Mouse (Mus musculus) left cerebral cortex, postnatal 14 days (tissue): ENCODE data around the gene Sox6. TPM values are rescaled to one million over a fixed set of nuclear protein-coding genes. Genes with fewer than 3 reads are reported as not detected.
"Not testable (repeated sequence)": the region's sequence is repeated elsewhere in the genome, so short reads cannot be mapped to it uniquely, and the experiment has no call there.

ENCODE experiments used
- DNase-seq, 2 experiments: peaks; one replicate each; pipeline ENCODE4 v3.0.0; 2021 to 2022; ENCODE audit warnings: low spot score in 2 of 2, mixed read lengths in 1 of 2
- intact Hi-C: fragments of 180-260 bp; cut with DNase I; formaldehyde crosslinking; loops from one replicate; pipeline ENCODE4 v1.15.1; 2025
- long read RNA-seq, 2 experiments: library from polyadenylated mRNA; stranded (forward); transcript quantifications; one replicate each; pipeline ENCODE4 v2.0.0; 2021
- total RNA-seq, 2 experiments: library from RNA; stranded (reverse); gene quantifications; 2 replicates each; pipeline ENCODE4 v1.2.3; 2021

The Sox6 gene
- 10 to 100 TPM; 32.7 to 39.9 TPM for total RNA-seq
- long read RNA-seq, experiment 1, partial matches to known transcripts: 4 of 9 reads
- long read RNA-seq, experiment 1, other reads (novel, unspliced or antisense): 5 of 9 reads
- long read RNA-seq, experiment 2, full-length matches to known transcripts: 1 of 10 reads
- long read RNA-seq, experiment 2, partial matches to known transcripts: 3 of 10 reads
- long read RNA-seq, experiment 2, other reads (novel, unspliced or antisense): 6 of 10 reads

GRCm38 (mm10) chr7:116038511-116038910 is at the start of gene Sox6:
Gene Sox6, minus strand, starts transcription at chr7:116038796.
- intact Hi-C loops: loop anchor here (10.0 kb wide), 1 partner anchor 284 kb away; no protein-coding TSS in a partner anchor
- DNase-seq: no peak

- intact Hi-C loops, DNase-seq: not testable (repeated sequence)
Observed at GRCm38 (mm10) chr7:116084366-116084765, 45.8 kb upstream of the Sox6 start, which contains the start of gene Gm4353. Gene Gm4353, minus strand, starts transcription at chr7:116084635.

GRCm38 (mm10) chr7:116060739-116061138 is 22.1 kb upstream of the Sox6 start:
- no peak for DNase-seq
- intact Hi-C loops: no loop called here

GRCm38 (mm10) chr7:116040470-116041019 is 1.9 kb upstream of the Sox6 start:
- intact Hi-C loops: loop anchor here (5.0 kb wide), 2 partner anchors 1118 to 1168 kb away; no protein-coding TSS in a partner anchor
- no peak for DNase-seq

GRCm38 (mm10) chr7:116039538-116040466 is 1.2 kb upstream of the Sox6 start:
- intact Hi-C loops: loop anchor here (5.0 to 10.0 kb wide), 3 partner anchors 285 to 1168 kb away; no protein-coding TSS in a partner anchor
- peak; percentile 90 for DNase-seq

- DNase-seq: no peak
- intact Hi-C loops: loop anchor here (10.0 kb wide), 1 partner anchor 284 kb away; no protein-coding TSS in a partner anchor
Observed at GRCm38 (mm10) chr7:116039196-116039537, 571 bp upstream of the Sox6 start, which contains the start of gene 1110004F10Rik. Gene 1110004F10Rik, plus strand, starts transcription at chr7:116039397.

GRCm38 (mm10) chr7:116038024-116038423 is 572 bp downstream of the Sox6 start:
- intact Hi-C loops: loop anchor here (10.0 kb wide), 1 partner anchor 283 kb away; no protein-coding TSS in a partner anchor
- no peak for DNase-seq

GRCm38 (mm10) chr7:116036591-116037555 is 1.7 kb downstream of the Sox6 start:
- no peak for DNase-seq

GRCm38 (mm10) chr7:116035504-116035903 is 3.1 kb downstream of the Sox6 start:
- intact Hi-C loops: loop anchor here (10.0 kb wide), 1 partner anchor 281 kb away; no protein-coding TSS in a partner anchor

More at GRCm38 (mm10) chr7:116036591-116037555, 1.7 kb downstream of the Sox6 start:
- intact Hi-C loops: loop anchor here (10.0 kb wide), 1 partner anchor 282 kb away; no protein-coding TSS in a partner anchor

GRCm38 (mm10) chr7:116034282-116034758 is 4.3 kb downstream of the Sox6 start:
- intact Hi-C loops: loop anchor here (5.0 to 10.0 kb wide), 4 partner anchors 212 to 667 kb away; no protein-coding TSS in a partner anchor
- DNase-seq: no peak

More at GRCm38 (mm10) chr7:116035504-116035903, 3.1 kb downstream of the Sox6 start:
- DNase-seq: no peak

- intact Hi-C loops: loop anchor here (2.0 to 10.0 kb wide), 5 partner anchors 211 to 817 kb away; no protein-coding TSS in a partner anchor
- peak in 1 of 2 experiments; percentile 37 for DNase-seq
Observed at GRCm38 (mm10) chr7:116033371-116034241, 5.0 kb downstream of the Sox6 start.

GRCm38 (mm10) chr7:116032596-116033307 is 5.8 kb downstream of the Sox6 start:
- intact Hi-C loops: loop anchor here (2.0 to 10.0 kb wide), 5 partner anchors 210 to 816 kb away; no protein-coding TSS in a partner anchor
- peak; percentile 72 to 82 for DNase-seq

- DNase-seq: no peak
- intact Hi-C loops: loop anchor here (2.0 to 10.0 kb wide), 5 partner anchors 210 to 815 kb away; no protein-coding TSS in a partner anchor
Observed at GRCm38 (mm10) chr7:116031718-116032595, 6.6 kb downstream of the Sox6 start.

- intact Hi-C loops: loop anchor here (5.0 to 10.0 kb wide), 4 partner anchors 209 to 664 kb away; no protein-coding TSS in a partner anchor
- no peak for DNase-seq
Observed at GRCm38 (mm10) chr7:116031388-116031717, 7.2 kb downstream of the Sox6 start.
